Mouse (Mus musculus) MEL (cell line): ENCODE results near the gene Pfn2. TPM values are rescaled to one million over a fixed set of nuclear protein-coding genes. Genes with fewer than 3 reads are reported as not detected.
"Not testable (repeated sequence)": the region's sequence is repeated elsewhere in the genome, so short reads cannot be mapped to it uniquely, and the experiment has no call there.

Experiments used
- DNase-seq: peaks from one replicate; pipeline ENCODE4 v3.0.0; 2011; ENCODE audit warnings: low read depth, low spot score
- H3K27ac ChIP-seq: 2 replicates; pipeline ENCODE4 v1.5.1; 2012; ENCODE audit warnings: low read depth, mild to moderate bottlenecking, control low read depth, low read length, moderate library complexity; ENCODE audit not compliant: control insufficient read depth
- H3K27me3 ChIP-seq, 2 experiments: fragments of 150-350 bp in 1 of 2; sonication (generic) in 1 of 2; 2 replicates each; pipeline ENCODE4 v1.6.1; 2012; ENCODE audit warnings: low read length in 2 of 2, mild to moderate bottlenecking in 2 of 2, improper control_type of control experiment in 1 of 2, moderate library complexity in 1 of 2; ENCODE audit not compliant: insufficient read depth in 2 of 2, control insufficient read depth in 1 of 2
- H3K36me3 ChIP-seq, 2 experiments: 2 replicates each; pipeline ENCODE4 v1.6.1; 2012 to 2014; ENCODE audit warnings: low read length in 2 of 2, improper control_type of control experiment in 1 of 2, inconsistent platforms in 1 of 2, mild to moderate bottlenecking in 1 of 2; ENCODE audit not compliant: insufficient read depth in 2 of 2, control insufficient read depth in 1 of 2
- H3K4me1 ChIP-seq, 2 experiments: fragments of 150-350 bp in 1 of 2; sonication (generic) in 1 of 2; 2 replicates each; pipeline ENCODE4 v1.6.1; 2012; ENCODE audit warnings: low read length in 2 of 2, improper control_type of control experiment in 1 of 2, mild to moderate bottlenecking in 1 of 2; ENCODE audit not compliant: insufficient read depth in 2 of 2, control insufficient read depth in 1 of 2
- H3K4me3 ChIP-seq, 2 experiments: fragments of 150-350 bp in 1 of 2; sonication (generic) in 1 of 2; 2 replicates each; pipeline ENCODE4 v1.5.1; 2012; ENCODE audit warnings: low read depth in 2 of 2, low read length in 2 of 2, mild to moderate bottlenecking in 2 of 2, moderate library complexity in 2 of 2, control low read depth in 1 of 2, improper control_type of control experiment in 1 of 2; ENCODE audit not compliant: control insufficient read depth in 1 of 2, insufficient read depth in 1 of 2
- H3K79me2 ChIP-seq: 2 replicates; pipeline ENCODE4 v1.6.1; 2012; ENCODE audit warnings: mild to moderate bottlenecking, low read length, moderate library complexity; ENCODE audit not compliant: control insufficient read depth, poor library complexity, insufficient read depth
- H3K9ac ChIP-seq: 2 replicates; pipeline ENCODE4 v1.6.1; 2012; ENCODE audit warnings: low read depth, mild to moderate bottlenecking, control low read depth, low read length, moderate library complexity; ENCODE audit not compliant: control insufficient read depth, poor library complexity, severe bottlenecking
- H3K9me3 ChIP-seq: fragments of 150-350 bp; sonication (generic); replicated peaks from 2 replicates; pipeline ENCODE4 v1.6.1; 2012; ENCODE audit warnings: mild to moderate bottlenecking, low read length, improper control_type of control experiment, moderate library complexity; ENCODE audit not compliant: insufficient read depth
- CTCF ChIP-seq, 3 experiments: IDR thresholded peaks in 2 of 3; conservative IDR thresholded peaks in 1 of 3; 2 replicates each; pipeline ENCODE4 v1.5.1; 2011 to 2012; ENCODE audit warnings: low read length in 3 of 3, low read depth in 2 of 3, mild to moderate bottlenecking in 2 of 3, improper control_type of control experiment in 1 of 3, inconsistent platforms in 1 of 3, mixed read lengths in 1 of 3, moderate library complexity in 1 of 3; ENCODE audit not compliant: control insufficient read depth in 1 of 3, insufficient read depth in 1 of 3, poor library complexity in 1 of 3, severe bottlenecking in 1 of 3
- MYB ChIP-seq: IDR thresholded peaks from 2 replicates; pipeline ENCODE4 v1.6.1; 2011; ENCODE audit warnings: mild to moderate bottlenecking, low read depth, low read length, improper control_type of control experiment
- RAD21 ChIP-seq: IDR thresholded peaks from 2 replicates; pipeline ENCODE4 v1.6.1; 2011; ENCODE audit warnings: mild to moderate bottlenecking, low read depth, low read length, improper control_type of control experiment
- SMC3 ChIP-seq: IDR thresholded peaks from 2 replicates; pipeline ENCODE4 v1.6.1; 2011; ENCODE audit warnings: low read depth, low read length, improper control_type of control experiment
- polyA plus RNA-seq, 2 experiments: library from polyadenylated mRNA; stranded (reverse) in 1 of 2; unstranded in 1 of 2; fragments of >175 nt in 1 of 2; fragments of >200 nt in 1 of 2; gene quantifications; 2 replicates each; pipeline versions ENCODE4 v1.2.1 to v1.2.4; 2012; ENCODE audit warnings: low replicate concordance in 2 of 2, low read depth in 1 of 2; ENCODE audit not compliant: insufficient read length in 2 of 2, insufficient read depth in 1 of 2, missing spikeins in 1 of 2
- total RNA-seq: library from RNA; depleted of rRNA; stranded (reverse); fragments of 300-350 nt; gene quantifications from 2 replicates; pipeline ENCODE4 v1.2.3, GENCODE M21; 2012; rRNA removed

Gene Pfn2
- total and polyA plus RNA-seq, 3 experiments, result 1.9 to 4.4 TPM; not detected in 1

- no peaks in the 10 kb centered on the region for H3K79me2 ChIP-seq
- no peak overlapping the region for H3K4me3 ChIP-seq
- peak; percentile 19 for DNase-seq
- H3K36me3 ChIP-seq, result no peaks in the 10 kb centered on the region; a peak in 1 of 4 replicates
- H3K9ac ChIP-seq, result no peak overlapping the region
- H3K4me1 ChIP-seq, result no peaks in the 10 kb centered on the region
- H3K9me3 ChIP-seq, result no peaks in the 10 kb centered on the region
- H3K27me3 ChIP-seq, result no peaks in the 10 kb centered on the region
- TF ChIP-seq CTCF (IDR thresholded peaks at IDR 0.05 in 2 of 3, conservative IDR thresholded peaks at IDR 0.05 in 1 of 3; ENCODE audit: control insufficient read depth in 1 of 3, insufficient read depth in 1 of 3, low read depth in 2 of 3, low read length in 3 of 3, poor library complexity in 1 of 3, severe bottlenecking in 1 of 3), result peak in 2 of 3 experiments; percentile 8 to 41; a peak in 3 of 6 replicates
- peak; percentile 39 for TF ChIP-seq RAD21
- TF ChIP-seq MYB, result no peak
- peak; percentile 28 for TF ChIP-seq SMC3
- H3K27ac ChIP-seq, result no peak overlapping the region
Observed at GRCm38 (mm10) chr3:57815447-57815846, 32.4 kb downstream of the Pfn2 start.

- not testable (repeated sequence) for H3K9ac ChIP-seq, H3K27ac ChIP-seq, H3K4me1 ChIP-seq, H3K4me3 ChIP-seq, H3K9me3 ChIP-seq, H3K36me3 ChIP-seq, H3K79me2 ChIP-seq, DNase-seq, H3K27me3 ChIP-seq
Observed at GRCm38 (mm10) chr3:57795071-57795470, 52.8 kb downstream of the Pfn2 start.

Other genes with a start within 250 kb of the Pfn2 start
- gene Commd2, start 196.4 kb downstream of the Pfn2 start, total RNA-seq, result 46.6 and 47.7 TPM in 2 replicates
- gene Commd2, start 196.4 kb downstream of the Pfn2 start, polyA plus RNA-seq, result 10 to 100 TPM in 1 of 2 experiments, not detected in 1; 61.6 TPM
- gene Ankub1, start 155.3 kb downstream of the Pfn2 start, total RNA-seq, result not detected in 2 replicates
- not detected for gene Ankub1, start 155.3 kb downstream of the Pfn2 start, polyA plus RNA-seq
- gene Rnf13, start 112.0 kb downstream of the Pfn2 start, total RNA-seq, result 16.4 and 18.8 TPM in 2 replicates
- gene Rnf13, start 112.0 kb downstream of the Pfn2 start, polyA plus RNA-seq, result 10 to 100 TPM in 1 of 2 experiments, not detected in 1; 26.1 TPM